Mouse (Mus musculus) limb, embryonic 14.5 days (tissue): Measurements from ENCODE around the gene Gm5447. TPM values are rescaled to one million over a fixed set of nuclear protein-coding genes. Genes with fewer than 3 reads are reported as not detected.
A peak's percentile ranks its signal among the peaks of the same experiment; 100 is the strongest.

ENCODE experiments used
- ATAC-seq: fragments of 200-750 bp; cut with Nextera tagmentation; 2 replicates; pipeline ENCODE4 v1.8.0; 2017; ENCODE audit warnings: low read depth, moderate number of reproducible peaks, moderate TSS enrichment; ENCODE audit not compliant: low FRiP score
- DNase-seq: peaks from one replicate; pipeline ENCODE4 v3.0.0-alpha.2; 2015; ENCODE audit warnings: low spot score
- H3K27ac ChIP-seq: fragments of 300-500 bp; sonication (generic); replicated peaks from 2 replicates; pipeline ENCODE4 v1.5.1; 2014; ENCODE audit warnings: low read depth, mild to moderate bottlenecking, low read length, moderate library complexity, mixed read lengths
- H3K27me3 ChIP-seq: fragments of 300-500 bp; sonication (generic); 2 replicates; pipeline ENCODE4 v1.6.1; 2014; ENCODE audit warnings: low read length, mixed read lengths; ENCODE audit not compliant: control insufficient read depth, insufficient read depth
- H3K36me3 ChIP-seq: fragments of 300-500 bp; sonication (generic); 2 replicates; pipeline ENCODE4 v1.6.1; 2014; ENCODE audit warnings: mild to moderate bottlenecking, low read length, moderate library complexity, mixed read lengths; ENCODE audit not compliant: control insufficient read depth, insufficient read depth
- H3K4me1 ChIP-seq: fragments of 300-500 bp; sonication (generic); 2 replicates; pipeline ENCODE4 v1.6.1; 2014; ENCODE audit warnings: antibody characterized with exemption, low read length, mixed read lengths; ENCODE audit not compliant: control insufficient read depth, insufficient read depth
- H3K4me2 ChIP-seq: fragments of 300-500 bp; sonication (generic); replicated peaks from 2 replicates; pipeline ENCODE4 v1.6.1; 2014; ENCODE audit warnings: low read depth, mild to moderate bottlenecking, low read length, moderate library complexity; ENCODE audit not compliant: severe bottlenecking
- H3K4me3 ChIP-seq: fragments of 300-500 bp; sonication (generic); replicated peaks from 2 replicates; pipeline ENCODE4 v1.5.1; 2014; ENCODE audit warnings: low read length
- H3K9ac ChIP-seq: fragments of 300-500 bp; sonication (generic); 2 replicates; pipeline ENCODE4 v1.6.1; 2014; ENCODE audit warnings: mild to moderate bottlenecking, low read depth, low read length, moderate library complexity; ENCODE audit not compliant: severe bottlenecking
- H3K9me3 ChIP-seq: fragments of 300-500 bp; sonication (generic); 2 replicates; pipeline ENCODE4 v1.6.1; 2016; ENCODE audit warnings: low read length; ENCODE audit not compliant: control insufficient read depth
- POLR2A ChIP-seq: fragments of 200-500 bp; IDR thresholded peaks from 2 replicates; pipeline ENCODE4 v1.8.0; 2012; ENCODE audit warnings: inconsistent platforms, mild to moderate bottlenecking, moderate library complexity, borderline replicate concordance; ENCODE audit not compliant: insufficient read depth, insufficient read length; ENCODE audit errors: extremely low read depth
- WGBS: fragments of 180-500 bp; shearing (Covaris S2); extraction: QIAGEN DNeasy Blood & Tissue Kit; methylation state at CpG from one replicate; pipeline ENCODE4 v1.1.7; 2014; 5-methylcytosine and 5-hydroxymethylcytosine counted together
- polyA plus RNA-seq, 2 experiments: library from polyadenylated mRNA; depleted of rRNA in 1 of 2; stranded (reverse) in 1 of 2; unstranded in 1 of 2; fragments of >200 nt; fragmentation: Nextera tagmentation in 1 of 2; extraction: Ambion mirVana in 1 of 2; gene quantifications; 2 replicates each; pipeline versions ENCODE4 v1.2.1 to v1.2.3; 2012 to 2014

Gene Gm5447
- polyA plus RNA-seq, 2 experiments, result 0.08 to 0.17 TPM

DNA sequence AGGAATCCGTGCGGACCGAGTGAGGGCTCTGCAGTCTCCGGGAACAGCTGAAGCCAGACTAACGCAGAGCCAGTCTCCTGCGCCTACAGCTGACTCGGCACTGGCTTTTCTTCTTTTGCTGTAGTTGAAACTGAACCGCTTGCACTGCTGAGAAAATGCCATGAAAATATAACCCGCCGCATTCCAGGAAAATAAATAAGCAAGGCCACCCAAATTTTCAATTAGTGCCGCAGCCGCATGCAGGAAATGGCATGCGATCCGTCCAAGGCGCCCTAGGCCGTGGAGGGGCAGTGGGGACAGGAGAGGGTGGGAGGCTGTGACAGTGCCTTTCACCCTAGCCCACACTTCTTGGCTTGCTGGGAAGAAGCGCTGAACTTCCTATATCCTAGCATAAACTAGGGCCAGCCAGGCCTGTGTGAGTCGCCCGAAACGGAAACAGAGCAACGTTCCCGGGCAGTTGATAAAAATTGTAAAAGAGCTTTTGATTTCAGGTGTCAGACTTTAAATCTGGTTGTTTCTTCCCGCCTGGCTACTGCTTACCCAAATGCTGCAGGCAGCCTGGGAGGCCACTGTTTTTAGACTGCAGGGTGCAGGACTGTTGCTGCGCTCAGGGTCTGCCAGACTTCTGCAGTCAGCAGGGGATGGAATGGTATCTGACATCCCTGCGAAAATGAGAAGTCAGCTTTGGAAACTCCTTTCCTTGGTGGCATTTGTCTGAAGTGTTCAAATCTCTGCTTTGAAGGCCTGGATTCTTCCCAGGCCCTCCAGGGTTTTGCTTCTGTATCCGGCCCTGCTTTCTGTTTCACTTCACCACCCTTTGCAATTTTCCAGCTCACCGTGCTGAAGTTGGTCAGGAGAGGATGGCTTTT is 11.8 kb downstream of the Gm5447 start:
- TF ChIP-seq POLR2A, result no peak
- Histone ChIP-seq H3K27me3 (no peaks in the 10 kb centered on the region), H3K4me1 (peaks cover 12% of the 10 kb centered on the region), H3K9ac (peak overlapping the region; percentile 44), H3K9me3 (no peaks in the 10 kb centered on the region), H3K36me3 (no peaks in the 10 kb centered on the region), H3K4me2 (peak overlapping the region; percentile 56), H3K4me3 (peak overlapping the region; percentile 30), H3K27ac (peak overlapping the region; percentile 15)
- ATAC-seq (peak; percentile 73), DNase-seq (peak; percentile 51)
- WGBS, result 11% methylated on average over 27 of the region's 27 CpGs

DNA sequence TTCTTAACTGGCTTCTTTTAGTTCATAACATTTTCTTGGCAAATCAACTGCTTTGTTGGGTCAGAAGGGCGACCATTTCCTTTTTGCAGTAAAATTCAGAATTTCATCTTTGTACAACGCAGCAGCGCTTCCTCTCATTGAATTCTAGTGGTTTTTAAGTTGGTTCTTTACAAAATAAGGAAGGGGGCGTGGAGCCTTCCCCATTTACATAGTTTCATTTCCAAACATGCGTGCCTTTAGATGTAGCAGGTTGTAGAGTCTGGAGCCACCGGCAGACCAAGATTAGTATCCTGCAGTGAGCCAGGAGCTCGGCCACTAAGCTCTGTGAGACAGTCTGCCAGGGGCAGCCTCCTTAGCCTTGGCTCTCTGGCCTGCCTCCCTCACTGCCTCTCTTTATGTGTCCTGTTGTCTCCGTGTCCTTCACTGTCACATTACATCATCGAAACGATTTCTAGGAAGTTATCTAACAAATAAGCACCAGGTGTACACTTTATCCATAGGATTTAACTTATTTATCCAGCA is 13.0 kb downstream of the Gm5447 start:
- no peak overlapping the region for H3K9ac ChIP-seq
- ATAC-seq, result no peak
- no peak overlapping the region for H3K4me2 ChIP-seq
- no peak overlapping the region for H3K27ac ChIP-seq
- TF ChIP-seq POLR2A, result no peak
- no peaks in the 10 kb centered on the region for H3K27me3 ChIP-seq
- no peaks in the 10 kb centered on the region for H3K9me3 ChIP-seq
- H3K4me3 ChIP-seq, result no peak overlapping the region
- H3K4me1 ChIP-seq, result peaks cover 12% of the 10 kb centered on the region
- 70% methylated on average over 10 of the region's 10 CpGs for WGBS
- no peak for DNase-seq
- H3K36me3 ChIP-seq, result no peaks in the 10 kb centered on the region

DNA sequence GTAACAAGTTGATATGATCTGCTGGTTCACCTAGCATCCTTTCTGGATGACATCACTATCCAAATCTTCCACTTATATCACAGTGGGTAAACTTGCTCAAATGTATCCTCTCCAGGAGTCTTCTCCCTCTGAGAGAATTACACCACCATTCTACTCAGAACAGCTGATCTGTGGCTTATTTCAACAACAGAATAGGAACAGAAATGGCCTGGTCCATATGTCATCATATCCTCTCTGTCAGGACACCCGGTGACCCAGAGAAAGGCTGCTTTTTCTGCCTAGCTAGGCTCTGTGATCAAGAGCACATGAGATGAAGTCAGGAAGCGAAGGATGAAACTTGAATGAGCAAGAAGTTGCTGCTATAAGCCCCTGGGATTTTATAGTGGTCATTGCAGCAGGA is 13.7 kb downstream of the Gm5447 start:
- DNase-seq (no peak), ATAC-seq (no peak)
- H3K9ac ChIP-seq, result no peak overlapping the region
- TF ChIP-seq POLR2A, result no peak
- 78% methylated on average over 2 of the region's 2 CpGs for WGBS
- H3K27ac ChIP-seq, result no peak overlapping the region
- H3K4me1 ChIP-seq, result peaks cover 12% of the 10 kb centered on the region
- H3K4me2 ChIP-seq, result no peak overlapping the region
- no peaks in the 10 kb centered on the region for H3K9me3 ChIP-seq
- no peak overlapping the region for H3K4me3 ChIP-seq
- H3K27me3 ChIP-seq, result no peaks in the 10 kb centered on the region
- no peaks in the 10 kb centered on the region for H3K36me3 ChIP-seq

DNA sequence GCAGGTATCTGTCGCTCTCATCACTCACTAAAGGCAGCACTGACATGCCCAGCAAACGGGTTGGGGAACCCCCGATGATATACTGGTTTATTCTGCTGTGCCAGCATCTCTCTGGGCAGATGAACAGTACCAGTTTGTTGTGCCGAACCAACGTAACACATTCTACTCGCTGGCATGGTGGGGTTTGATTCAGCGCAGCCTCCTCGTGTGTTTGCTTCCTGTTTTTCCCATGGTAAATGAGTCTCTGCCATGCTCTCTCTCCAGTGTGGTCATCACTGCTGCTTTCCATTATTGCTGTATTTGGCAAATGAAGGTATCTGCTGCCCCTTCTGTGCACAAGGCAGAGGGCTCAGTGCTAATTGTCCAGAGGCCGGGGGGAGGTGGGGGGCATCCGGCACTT is 15.7 kb downstream of the Gm5447 start:
- H3K9me3 ChIP-seq, result no peaks in the 10 kb centered on the region
- no peak overlapping the region for H3K9ac ChIP-seq
- no peaks in the 10 kb centered on the region for H3K27me3 ChIP-seq
- no peak for TF ChIP-seq POLR2A
- H3K27ac ChIP-seq, result no peak overlapping the region
- 87% methylated on average over 10 of the region's 10 CpGs for WGBS
- H3K4me1 ChIP-seq, result peaks cover 12% of the 10 kb centered on the region
- no peaks in the 10 kb centered on the region for H3K36me3 ChIP-seq
- no peak overlapping the region for H3K4me2 ChIP-seq
- H3K4me3 ChIP-seq, result no peak overlapping the region
- ATAC-seq (no peak), DNase-seq (no peak)

DNA sequence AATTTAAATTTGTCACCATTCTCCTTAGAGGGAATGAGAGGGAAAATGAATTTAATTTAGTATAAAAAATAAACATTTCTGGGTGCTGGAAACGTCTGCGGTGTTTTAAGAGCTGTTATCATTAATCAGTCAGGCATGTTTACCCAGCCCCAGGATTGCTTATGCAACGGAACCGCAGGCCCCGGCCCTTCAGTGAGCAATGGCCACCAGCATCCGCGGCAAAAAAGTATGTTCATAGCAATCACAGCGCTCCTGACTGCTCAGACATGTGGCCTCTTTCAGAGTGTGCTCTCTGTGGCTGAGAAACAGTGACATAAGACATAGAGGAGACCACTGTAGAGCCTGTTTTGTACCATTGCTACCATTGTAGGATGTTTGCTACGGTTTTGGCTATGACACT is 16.2 kb downstream of the Gm5447 start:
- Histone ChIP-seq H3K4me1 (peaks cover 12% of the 10 kb centered on the region), H3K27ac (no peak overlapping the region), H3K9ac (no peak overlapping the region), H3K36me3 (no peaks in the 10 kb centered on the region), H3K9me3 (no peaks in the 10 kb centered on the region), H3K4me2 (no peak overlapping the region), H3K4me3 (no peak overlapping the region), H3K27me3 (no peaks in the 10 kb centered on the region)
- no peak for DNase-seq
- TF ChIP-seq POLR2A, result no peak
- 71% methylated on average over 9 of the region's 9 CpGs for WGBS
- no peak for ATAC-seq
